Mouse (Mus musculus): ENCODE results near the gene Gab2. TPM values are rescaled to one million over a fixed set of nuclear protein-coding genes. Genes with fewer than 3 reads are reported as not detected.

Gene Gab2
- polyA plus RNA-seq, 1 experiment from 2014 or later: 5.7 TPM

DNA sequence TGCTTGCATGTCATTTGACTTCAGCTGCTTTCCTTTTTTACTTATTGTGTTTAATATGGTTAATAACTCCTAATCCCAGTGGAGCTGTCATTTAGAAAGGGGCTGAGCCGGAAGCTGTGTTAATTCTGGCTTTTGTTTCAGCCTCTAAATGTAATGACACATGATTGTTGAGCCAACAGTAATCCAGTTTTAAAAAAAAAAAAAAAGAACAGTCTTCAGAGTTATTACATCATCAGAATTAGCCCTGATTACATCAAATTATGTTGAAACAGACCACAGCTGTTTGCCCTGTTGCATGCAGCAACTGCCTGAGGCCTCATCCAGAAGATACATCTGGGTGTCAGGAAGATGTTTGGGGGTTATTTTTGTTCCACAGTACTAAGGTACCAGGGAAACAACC is 6.4 kb upstream of the Gab2 start:
- DNase-seq (ENCODE audit: low spot score) (peak; percentile 2), ATAC-seq (replicated peaks; ENCODE audit: insufficient number of reproducible peaks, low FRiP score, low TSS enrichment, low read depth) (no peak)
- WGBS: 51% methylated on average over 1 of the region's 1 CpGs
- Histone ChIP-seq H3K4me2 (ENCODE audit: low read depth, low read length) (no peak overlapping the region), H3K27me3 (ENCODE audit: control insufficient read depth, insufficient read depth, low read length) (no peaks in the 10 kb centered on the region), H3K4me3 (ENCODE audit: low read depth, low read length) (no peak overlapping the region), H3K27ac (replicated peaks; ENCODE audit: low read depth, low read length) (no peak overlapping the region), H3K36me3 (replicated peaks; ENCODE audit: control insufficient read depth, insufficient read depth, low read depth, low read length) (no peaks in the 10 kb centered on the region), H3K9ac (replicated peaks; ENCODE audit: low read length) (no peak overlapping the region), H3K4me1 (ENCODE audit: control insufficient read depth, insufficient read depth, low read length) (no peaks in the 10 kb centered on the region), H3K9me3 (replicated peaks; ENCODE audit: control insufficient read depth, low read length) (no peaks in the 10 kb centered on the region)

DNA sequence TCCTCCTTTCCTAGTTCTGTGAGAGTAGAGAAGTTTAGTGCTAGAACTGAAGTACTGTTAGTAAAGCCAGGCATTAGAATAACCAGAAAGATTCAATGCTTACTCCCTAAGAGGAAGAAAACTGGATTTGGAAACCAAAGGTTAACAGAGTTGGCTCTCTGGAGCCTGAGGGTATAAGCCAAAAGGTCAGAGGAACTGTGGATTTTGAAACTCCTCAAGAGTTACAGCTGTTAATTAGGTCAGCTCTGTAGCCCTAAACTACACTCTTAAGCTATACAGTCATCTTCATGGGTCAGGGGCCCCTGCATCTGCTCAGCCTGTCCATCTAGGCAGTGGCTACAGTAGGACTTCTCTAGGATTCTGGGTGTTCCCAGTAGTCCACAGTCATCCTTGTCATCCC is 4.4 kb upstream of the Gab2 start:
- Histone ChIP-seq H3K36me3 (replicated peaks; ENCODE audit: control insufficient read depth, insufficient read depth, low read depth, low read length) (no peaks in the 10 kb centered on the region), H3K4me2 (ENCODE audit: low read depth, low read length) (no peak overlapping the region), H3K9ac (replicated peaks; ENCODE audit: low read length) (no peak overlapping the region), H3K4me3 (ENCODE audit: low read depth, low read length) (no peak overlapping the region), H3K27ac (replicated peaks; ENCODE audit: low read depth, low read length) (no peak overlapping the region), H3K4me1 (ENCODE audit: control insufficient read depth, insufficient read depth, low read length) (no peaks in the 10 kb centered on the region), H3K9me3 (replicated peaks; ENCODE audit: control insufficient read depth, low read length) (no peaks in the 10 kb centered on the region), H3K27me3 (ENCODE audit: control insufficient read depth, insufficient read depth, low read length) (no peaks in the 10 kb centered on the region)
- no peak for DNase-seq (ENCODE audit: low spot score)
- ATAC-seq (replicated peaks; ENCODE audit: insufficient number of reproducible peaks, low FRiP score, low TSS enrichment, low read depth): no peak

DNA sequence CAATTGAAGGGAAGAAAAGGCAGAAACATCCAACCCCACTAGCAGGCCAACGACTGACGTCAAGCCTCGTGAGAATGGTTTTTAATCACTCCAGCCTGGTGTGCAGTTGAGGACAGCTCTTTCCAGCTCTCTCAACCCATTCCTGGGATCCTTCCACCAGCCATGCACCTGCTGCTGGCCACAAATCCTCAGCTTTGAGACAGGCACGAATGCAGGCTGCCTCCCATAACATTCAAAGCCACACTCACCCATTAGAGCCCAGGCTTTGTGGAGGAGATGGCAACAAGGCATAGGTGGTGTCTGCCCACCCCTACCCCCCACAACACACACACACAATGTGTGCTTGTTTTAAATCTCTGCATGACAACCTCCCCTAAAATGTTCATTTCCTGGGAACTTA is 2.7 kb upstream of the Gab2 start:
- ATAC-seq (replicated peaks; ENCODE audit: insufficient number of reproducible peaks, low FRiP score, low TSS enrichment, low read depth): no peak

DNA sequence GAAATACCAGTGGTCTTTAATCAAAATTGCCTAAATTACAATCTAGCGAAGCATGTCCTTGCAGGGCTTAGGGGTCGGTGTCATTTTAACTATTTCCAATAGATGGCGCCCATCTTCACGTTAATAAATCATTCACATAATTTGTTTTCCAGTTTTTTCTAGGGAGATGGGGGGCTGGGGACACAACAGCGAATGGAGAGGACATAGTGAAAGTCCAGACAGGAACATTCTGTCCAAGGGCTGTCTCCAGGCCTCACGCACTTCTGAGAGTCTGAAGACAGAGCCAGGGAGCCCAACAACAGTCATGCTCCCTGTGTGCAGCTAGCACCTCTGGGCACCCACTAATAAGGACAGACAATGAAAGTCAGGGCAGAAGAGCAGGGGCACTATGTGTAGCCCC is 2.2 kb upstream of the Gab2 start:
- no peak overlapping the region for H3K4me3 ChIP-seq (ENCODE audit: low read depth, low read length)
- ATAC-seq (replicated peaks; ENCODE audit: insufficient number of reproducible peaks, low FRiP score, low TSS enrichment, low read depth): no peak
- H3K9ac ChIP-seq (replicated peaks; ENCODE audit: low read length): no peak overlapping the region
- no peak overlapping the region for H3K27ac ChIP-seq (replicated peaks; ENCODE audit: low read depth, low read length)
- WGBS: 15% methylated on average over 6 of the region's 6 CpGs
- H3K36me3 ChIP-seq (replicated peaks; ENCODE audit: control insufficient read depth, insufficient read depth, low read depth, low read length): no peaks in the 10 kb centered on the region
- peak; percentile 71 for DNase-seq (ENCODE audit: low spot score)
- no peak overlapping the region for H3K4me2 ChIP-seq (ENCODE audit: low read depth, low read length)
- no peaks in the 10 kb centered on the region for H3K4me1 ChIP-seq (ENCODE audit: control insufficient read depth, insufficient read depth, low read length)
- H3K9me3 ChIP-seq (replicated peaks; ENCODE audit: control insufficient read depth, low read length): no peaks in the 10 kb centered on the region
- no peaks in the 10 kb centered on the region for H3K27me3 ChIP-seq (ENCODE audit: control insufficient read depth, insufficient read depth, low read length)

More for the DNA sequence above, 2.7 kb upstream of the Gab2 start:
- Histone ChIP-seq H3K9ac (replicated peaks; ENCODE audit: low read length) (no peak overlapping the region), H3K4me3 (ENCODE audit: low read depth, low read length) (no peak overlapping the region), H3K4me1 (ENCODE audit: control insufficient read depth, insufficient read depth, low read length) (no peaks in the 10 kb centered on the region), H3K27ac (replicated peaks; ENCODE audit: low read depth, low read length) (no peak overlapping the region), H3K4me2 (ENCODE audit: low read depth, low read length) (no peak overlapping the region), H3K27me3 (ENCODE audit: control insufficient read depth, insufficient read depth, low read length) (no peaks in the 10 kb centered on the region), H3K9me3 (replicated peaks; ENCODE audit: control insufficient read depth, low read length) (no peaks in the 10 kb centered on the region), H3K36me3 (replicated peaks; ENCODE audit: control insufficient read depth, insufficient read depth, low read depth, low read length) (no peaks in the 10 kb centered on the region)
- 47% methylated on average over 4 of the region's 4 CpGs for WGBS
- no peak for DNase-seq (ENCODE audit: low spot score)

DNA sequence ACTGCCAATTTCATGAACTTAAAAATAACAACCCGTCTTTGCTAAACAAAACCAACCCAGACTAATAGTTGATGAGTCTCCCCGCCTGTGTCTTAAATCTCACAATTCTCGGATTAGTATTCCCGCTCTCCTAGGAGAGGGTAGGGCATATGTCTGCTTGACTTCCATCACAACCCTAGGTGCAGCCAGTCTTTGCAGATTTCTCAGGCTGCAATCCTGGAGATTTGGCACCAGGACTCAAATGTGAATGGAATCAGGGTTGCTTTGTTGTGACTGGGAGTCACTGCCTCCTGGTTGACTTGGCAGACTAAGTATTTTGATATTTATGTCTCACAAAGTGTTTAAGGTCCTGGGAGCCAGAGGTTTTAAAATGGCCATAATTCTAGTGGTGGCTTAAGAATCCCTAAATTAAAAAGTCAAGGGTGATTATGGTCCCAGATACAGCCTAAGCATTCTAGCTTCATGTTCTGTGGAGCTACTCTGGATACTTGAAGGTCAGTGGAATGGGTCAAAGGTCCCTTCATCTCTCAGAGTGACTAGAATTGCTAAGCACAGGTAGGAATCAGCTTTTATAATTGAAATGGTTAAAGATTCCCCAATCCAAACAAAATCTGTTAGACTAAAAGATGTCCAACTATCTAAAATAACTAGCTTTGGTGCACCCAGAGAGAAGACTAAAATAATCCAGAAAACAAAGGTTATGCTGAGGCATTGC is 1.6 kb upstream of the Gab2 start:
- Histone ChIP-seq H3K9me3 (replicated peaks; ENCODE audit: control insufficient read depth, low read length) (no peaks in the 10 kb centered on the region), H3K4me2 (ENCODE audit: low read depth, low read length) (no peak overlapping the region), H3K27me3 (ENCODE audit: control insufficient read depth, insufficient read depth, low read length) (no peaks in the 10 kb centered on the region), H3K4me1 (ENCODE audit: control insufficient read depth, insufficient read depth, low read length) (no peaks in the 10 kb centered on the region), H3K9ac (replicated peaks; ENCODE audit: low read length) (no peak overlapping the region), H3K36me3 (replicated peaks; ENCODE audit: control insufficient read depth, insufficient read depth, low read depth, low read length) (no peaks in the 10 kb centered on the region), H3K4me3 (ENCODE audit: low read depth, low read length) (no peak overlapping the region), H3K27ac (replicated peaks; ENCODE audit: low read depth, low read length) (no peak overlapping the region)
- DNase-seq (ENCODE audit: low spot score) (no peak), ATAC-seq (replicated peaks; ENCODE audit: insufficient number of reproducible peaks, low FRiP score, low TSS enrichment, low read depth) (no peak)
- 70% methylated on average over 4 of the region's 4 CpGs for WGBS

DNA sequence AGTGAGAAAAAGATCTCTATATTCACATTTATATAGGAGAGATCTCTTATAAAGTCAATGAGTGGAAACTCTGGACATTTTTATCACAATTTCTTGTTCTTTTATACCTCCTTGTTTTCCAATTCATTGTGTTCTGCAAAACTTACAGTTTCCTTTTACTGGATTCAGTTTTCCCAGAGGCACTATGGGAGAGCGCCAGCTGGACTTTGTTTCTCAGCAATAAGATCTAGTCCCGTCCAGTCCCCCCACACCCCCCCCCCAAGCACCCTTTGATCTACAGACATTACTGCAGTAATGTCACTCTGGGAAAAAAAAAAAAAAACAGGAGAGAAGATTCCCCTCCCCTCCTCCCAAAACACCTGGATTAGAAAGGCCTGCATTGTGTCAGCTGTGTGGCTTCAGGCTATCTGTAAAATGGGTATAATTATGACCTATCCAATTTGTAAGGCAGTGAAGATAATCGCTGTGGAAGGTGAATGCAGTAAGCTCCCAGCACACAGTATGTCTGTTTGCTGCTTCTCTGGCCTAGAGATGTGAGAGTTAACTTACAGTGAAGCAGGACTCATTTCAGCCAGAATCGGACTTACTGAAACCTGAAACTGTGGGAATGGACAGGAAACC is 655 bp upstream of the Gab2 start:
- WGBS: 23% methylated on average over 4 of the region's 4 CpGs
- Histone ChIP-seq H3K9me3 (replicated peaks; ENCODE audit: control insufficient read depth, low read length) (no peaks in the 10 kb centered on the region), H3K4me3 (ENCODE audit: low read depth, low read length) (peak overlapping the region; percentile 91), H3K27me3 (ENCODE audit: control insufficient read depth, insufficient read depth, low read length) (no peaks in the 10 kb centered on the region), H3K36me3 (replicated peaks; ENCODE audit: control insufficient read depth, insufficient read depth, low read depth, low read length) (no peaks in the 10 kb centered on the region), H3K27ac (replicated peaks; ENCODE audit: low read depth, low read length) (peak overlapping the region; percentile 76; the same call in 1 of the 2 replicates), H3K4me1 (ENCODE audit: control insufficient read depth, insufficient read depth, low read length) (no peaks in the 10 kb centered on the region), H3K4me2 (ENCODE audit: low read depth, low read length) (peak overlapping the region; percentile 86), H3K9ac (replicated peaks; ENCODE audit: low read length) (peak overlapping the region; percentile 90)
- ATAC-seq (replicated peaks; ENCODE audit: insufficient number of reproducible peaks, low FRiP score, low TSS enrichment, low read depth) (no peak; the same call in 1 of the 2 replicates), DNase-seq (ENCODE audit: low spot score) (no peak)

DNA sequence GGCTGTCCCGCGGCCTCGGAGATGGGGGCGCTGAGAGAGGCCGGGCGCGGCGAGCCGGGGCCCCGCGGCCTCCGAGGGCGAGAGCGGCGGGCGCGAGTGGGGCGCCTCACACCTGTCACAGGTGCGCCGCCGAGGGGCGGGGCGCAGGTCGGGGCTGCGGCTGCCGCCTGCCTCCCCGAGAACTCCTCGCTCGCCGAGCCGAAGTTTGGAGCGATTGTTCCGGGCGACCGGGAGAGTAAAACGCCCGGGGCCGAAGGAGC is 503 bp downstream of the Gab2 start:
- Histone ChIP-seq H3K9me3 (replicated peaks; ENCODE audit: control insufficient read depth, low read length) (no peaks in the 10 kb centered on the region), H3K27ac (replicated peaks; ENCODE audit: low read depth, low read length) (peak overlapping the region; percentile 76), H3K4me2 (ENCODE audit: low read depth, low read length) (peak overlapping the region; percentile 86), H3K4me3 (ENCODE audit: low read depth, low read length) (peak overlapping the region; percentile 91), H3K27me3 (ENCODE audit: control insufficient read depth, insufficient read depth, low read length) (no peaks in the 10 kb centered on the region), H3K36me3 (replicated peaks; ENCODE audit: control insufficient read depth, insufficient read depth, low read depth, low read length) (no peaks in the 10 kb centered on the region), H3K9ac (replicated peaks; ENCODE audit: low read length) (peak overlapping the region; percentile 90), H3K4me1 (ENCODE audit: control insufficient read depth, insufficient read depth, low read length) (no peaks in the 10 kb centered on the region)
- ATAC-seq (replicated peaks; ENCODE audit: insufficient number of reproducible peaks, low FRiP score, low TSS enrichment, low read depth): no peak; the same call in 1 of the 2 replicates
- DNase-seq (ENCODE audit: low spot score): no peak
- WGBS: 0% methylated on average over 19 of the region's 38 CpGs

DNA sequence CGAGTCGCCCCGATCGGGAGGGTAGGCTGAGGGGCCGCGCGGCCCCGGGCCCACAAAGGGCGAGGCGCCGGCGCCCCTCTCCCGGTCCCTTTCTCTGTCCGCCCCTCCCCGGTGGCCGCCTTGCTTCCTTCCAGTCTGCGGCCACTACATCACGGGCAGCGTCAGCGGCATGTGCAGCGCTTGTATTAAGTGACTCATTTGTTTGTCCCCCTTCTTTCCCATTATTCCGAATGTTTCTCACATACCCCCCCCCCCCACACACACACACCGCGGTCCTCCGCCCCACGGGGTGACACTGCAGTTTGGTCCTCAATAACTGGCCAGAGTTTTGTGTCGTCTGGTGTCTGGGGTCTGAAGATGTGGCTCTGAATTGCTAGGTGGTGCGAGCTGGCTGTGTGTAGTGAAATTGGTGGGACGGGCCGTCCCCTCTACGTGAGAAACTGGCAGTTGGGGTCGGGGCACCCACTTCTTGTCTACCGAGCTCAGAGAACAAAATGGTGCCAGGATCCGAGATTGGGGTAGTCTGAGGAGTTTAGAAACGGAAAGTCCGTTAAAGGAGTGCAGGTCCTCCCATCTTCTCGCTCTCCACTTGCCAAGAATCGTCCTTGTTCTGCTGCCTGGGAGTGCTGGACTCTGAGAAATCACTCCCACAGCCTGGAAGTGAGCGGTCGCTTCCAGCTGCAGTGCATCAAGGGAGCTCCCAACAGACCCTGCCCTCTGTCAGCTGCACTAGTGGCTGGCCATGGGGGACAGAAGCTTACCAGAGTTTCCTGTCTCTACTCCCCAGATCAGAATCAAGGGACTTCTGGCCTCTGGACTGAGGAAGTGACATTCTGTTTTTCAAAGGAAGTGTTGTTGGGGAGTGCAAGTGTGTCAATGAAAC is 1.1 kb downstream of the Gab2 start:
- DNase-seq (ENCODE audit: low spot score) (peak; percentile 67), ATAC-seq (replicated peaks; ENCODE audit: insufficient number of reproducible peaks, low FRiP score, low TSS enrichment, low read depth) (peak; percentile 41)
- H3K9ac ChIP-seq (replicated peaks; ENCODE audit: low read length): peak overlapping the region; percentile 90
- no peaks in the 10 kb centered on the region for H3K27me3 ChIP-seq (ENCODE audit: control insufficient read depth, insufficient read depth, low read length)
- H3K4me2 ChIP-seq (ENCODE audit: low read depth, low read length): peak overlapping the region; percentile 86
- H3K27ac ChIP-seq (replicated peaks; ENCODE audit: low read depth, low read length): peak overlapping the region; percentile 76
- H3K9me3 ChIP-seq (replicated peaks; ENCODE audit: control insufficient read depth, low read length): no peaks in the 10 kb centered on the region
- WGBS: under 1% methylated on average over 38 of the region's 40 CpGs
- H3K4me3 ChIP-seq (ENCODE audit: low read depth, low read length): peak overlapping the region; percentile 91
- H3K36me3 ChIP-seq (replicated peaks; ENCODE audit: control insufficient read depth, insufficient read depth, low read depth, low read length): no peaks in the 10 kb centered on the region
- no peaks in the 10 kb centered on the region for H3K4me1 ChIP-seq (ENCODE audit: control insufficient read depth, insufficient read depth, low read length)
